Mouse (Mus musculus) monocyte, adult 2 months (primary cell): ENCODE measurements around the gene Cdyl.

ENCODE experiments used
- DNase-seq, 2 experiments: peaks; one replicate each; pipeline ENCODE4 v3.0.0; 2022; ENCODE audit warnings: low spot score in 2 of 2, low read depth in 1 of 2

The Cdyl gene

DNA sequence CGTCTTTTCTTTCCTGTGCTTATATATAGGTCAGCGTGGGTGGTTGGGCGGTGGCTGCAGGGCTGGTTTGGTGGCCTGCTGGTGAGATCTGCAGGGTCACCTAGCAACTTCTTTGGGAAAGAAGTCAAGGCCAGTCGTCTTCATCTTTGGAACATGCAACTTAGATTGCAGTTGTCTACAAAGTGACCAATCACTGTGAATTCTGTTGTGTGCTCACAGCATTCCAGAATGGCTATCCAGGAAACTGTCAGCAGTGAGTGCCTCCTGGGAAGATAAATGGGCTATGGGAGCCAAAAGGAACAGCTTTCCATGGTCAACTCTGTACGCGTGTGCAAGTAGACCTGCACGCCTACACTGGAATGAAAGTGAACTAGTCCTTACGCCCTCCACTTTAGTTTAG lies 26.6 kb downstream of the Cdyl start:
- no peak for DNase-seq

GRCm38 (mm10) chr13:35689560-35689959 lies 29.9 kb downstream of the Cdyl start:
- no peak for DNase-seq

GRCm38 (mm10) chr13:35717658-35718057 lies 58.0 kb downstream of the Cdyl start:
- no peak for DNase-seq

- DNase-seq = no peak
Observed at GRCm38 (mm10) chr13:35719581-35719980, 59.9 kb downstream of the Cdyl start.

GRCm38 (mm10) chr13:35723073-35723472 lies 63.4 kb downstream of the Cdyl start:
- no peak for DNase-seq

DNA sequence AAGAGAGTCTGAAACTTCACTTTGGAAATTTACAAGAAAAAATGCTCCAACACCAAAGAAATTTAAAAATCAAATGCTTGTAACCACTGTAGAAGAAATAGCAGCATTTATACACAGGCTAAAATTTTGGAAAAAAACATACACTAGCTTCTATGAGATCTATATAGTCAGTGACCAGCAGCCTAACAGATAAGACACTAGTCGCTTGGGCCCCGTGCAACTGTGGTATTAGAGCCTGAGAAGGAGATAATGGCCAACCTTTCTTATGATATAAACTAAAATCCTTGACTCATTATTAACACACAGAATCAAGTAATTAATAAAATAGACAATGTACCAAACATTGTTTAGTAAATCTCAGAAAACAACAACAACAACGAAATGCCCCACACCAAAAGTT lies 66.4 kb downstream of the Cdyl start:
- DNase-seq = no peak

DNA sequence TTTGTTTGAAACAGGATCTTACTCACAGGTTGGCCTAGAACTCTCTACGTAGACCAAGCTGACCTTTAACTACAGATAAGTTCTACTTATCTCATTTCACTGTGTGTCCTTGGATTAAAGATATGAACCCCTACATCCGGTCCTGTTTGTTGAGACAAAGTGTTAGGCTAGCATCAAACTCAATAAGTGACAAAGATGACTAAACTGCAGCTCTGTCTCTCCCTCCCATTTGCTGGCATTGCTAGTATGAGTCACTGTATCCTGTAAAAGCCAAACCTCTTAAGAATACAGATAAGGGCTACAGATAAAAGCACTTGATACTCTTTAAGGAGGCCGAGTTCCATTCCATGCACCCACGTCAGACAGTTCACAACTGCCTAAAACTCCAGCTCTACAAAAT lies 72.5 kb downstream of the Cdyl start:
- DNase-seq = no peak

DNA sequence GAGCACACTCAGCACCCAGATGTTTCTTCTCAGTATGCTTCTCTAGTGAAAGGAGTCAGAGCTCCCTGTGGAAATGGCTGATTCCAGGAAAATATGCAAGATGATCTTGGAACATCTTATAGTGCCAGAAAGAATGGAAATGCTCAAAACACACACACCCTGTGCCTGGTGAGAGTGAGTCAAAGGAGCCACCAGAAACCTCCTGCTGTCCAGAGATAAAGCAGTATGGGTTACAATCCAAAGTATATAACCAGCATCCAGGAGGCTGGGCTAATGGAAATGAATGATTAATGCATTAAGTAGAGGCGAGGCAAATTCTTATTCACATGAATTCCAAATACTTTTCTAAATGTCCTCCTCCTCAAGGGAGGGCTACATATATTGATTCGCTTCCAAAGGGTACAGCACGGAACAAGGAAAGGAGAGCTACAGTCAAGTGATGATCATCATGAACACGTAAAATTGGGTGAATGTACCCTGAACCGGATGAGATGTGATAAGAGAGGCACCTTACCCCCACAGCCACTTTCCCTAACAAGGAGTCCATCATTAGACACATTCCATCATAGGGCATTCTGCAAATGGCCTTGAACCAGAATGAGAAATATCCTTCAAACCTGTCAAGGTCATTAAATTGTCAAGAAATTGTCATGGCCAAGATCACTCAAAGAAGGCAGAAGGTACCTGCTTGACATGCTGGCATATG lies 73.4 kb downstream of the Cdyl start:
- no peak for DNase-seq

DNA sequence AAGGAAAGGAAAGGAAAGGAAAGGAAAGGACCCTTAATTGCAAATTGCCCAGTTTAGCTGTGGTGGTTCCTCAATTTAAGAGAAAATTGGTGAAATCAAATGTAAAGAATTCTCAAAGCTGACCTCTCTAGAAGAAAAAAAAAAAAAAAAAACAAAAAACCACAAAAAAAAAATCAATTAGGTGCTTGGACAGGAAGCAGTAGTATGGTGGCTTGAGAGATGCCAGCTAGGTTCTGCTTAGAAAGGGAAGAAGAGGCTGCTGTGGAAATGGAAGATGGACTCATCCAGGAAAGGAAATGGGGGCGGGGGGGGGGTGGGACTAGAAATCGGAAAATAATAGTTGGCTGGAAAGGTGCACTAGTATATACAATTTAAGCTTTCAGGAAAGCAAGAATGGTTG lies 77.9 kb downstream of the Cdyl start:
- DNase-seq = no peak

DNA sequence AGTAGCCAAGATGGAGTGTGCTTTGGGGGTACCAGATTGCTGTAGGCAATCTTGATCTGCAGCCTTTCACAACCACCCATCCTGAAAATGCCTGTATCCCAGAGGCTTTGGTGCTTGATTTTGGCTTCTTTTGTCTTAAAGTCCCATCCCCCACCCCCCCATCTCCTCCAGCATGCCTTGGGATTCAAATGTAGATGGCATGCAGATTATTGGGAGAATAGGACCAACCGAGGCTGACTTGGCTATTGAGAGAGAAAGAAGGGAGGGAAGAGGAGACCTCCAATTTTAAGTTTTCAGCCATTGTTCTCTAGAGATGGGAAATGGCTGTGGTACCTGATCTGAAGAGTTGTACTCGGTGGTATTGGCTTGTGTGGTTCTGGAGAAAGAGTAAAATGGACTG lies 78.6 kb downstream of the Cdyl start:
- no peak for DNase-seq

DNA sequence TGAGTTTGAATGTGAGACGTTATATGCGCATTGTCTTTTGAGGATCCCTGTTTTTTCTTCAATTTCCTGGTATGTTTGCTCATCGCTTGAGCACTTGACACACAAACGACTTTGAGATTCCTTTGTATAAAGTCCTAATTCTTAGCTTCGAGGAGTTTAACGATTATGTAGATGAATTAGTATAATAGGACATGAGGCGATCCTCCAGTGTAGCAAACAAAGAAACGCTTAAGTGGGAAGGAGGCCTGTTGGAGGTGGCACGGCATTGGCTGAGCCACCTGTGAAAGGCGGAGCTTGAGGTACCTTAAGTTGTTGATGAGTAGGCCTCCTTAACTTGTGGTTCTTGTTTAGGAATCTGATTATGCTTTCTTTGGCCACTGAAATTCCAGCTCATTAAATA lies 79.8 kb downstream of the Cdyl start:
- DNase-seq = no peak

GRCm38 (mm10) chr13:35740301-35741039 lies 80.8 kb downstream of the Cdyl start:
- peak; percentile 34 to 67 for DNase-seq

- DNase-seq = peak; percentile 74 to 82
Observed at GRCm38 (mm10) chr13:35741040-35741619, 81.5 kb downstream of the Cdyl start.

- DNase-seq = peak in 1 of 2 experiments; percentile 13
Observed at GRCm38 (mm10) chr13:35741620-35742421, 82.2 kb downstream of the Cdyl start.

GRCm38 (mm10) chr13:35742696-35743095 lies 83.1 kb downstream of the Cdyl start:
- no peak for DNase-seq

- DNase-seq = no peak
Observed at GRCm38 (mm10) chr13:35743196-35743595, 83.6 kb downstream of the Cdyl start.

GRCm38 (mm10) chr13:35749194-35749593 lies 89.6 kb downstream of the Cdyl start:
- DNase-seq = peak in 1 of 2 experiments; percentile 11

- no peak for DNase-seq
Observed at GRCm38 (mm10) chr13:35749680-35750079, 90.0 kb downstream of the Cdyl start.

- no peak for DNase-seq
Observed at GRCm38 (mm10) chr13:35752046-35752445, 92.4 kb downstream of the Cdyl start.

DNA sequence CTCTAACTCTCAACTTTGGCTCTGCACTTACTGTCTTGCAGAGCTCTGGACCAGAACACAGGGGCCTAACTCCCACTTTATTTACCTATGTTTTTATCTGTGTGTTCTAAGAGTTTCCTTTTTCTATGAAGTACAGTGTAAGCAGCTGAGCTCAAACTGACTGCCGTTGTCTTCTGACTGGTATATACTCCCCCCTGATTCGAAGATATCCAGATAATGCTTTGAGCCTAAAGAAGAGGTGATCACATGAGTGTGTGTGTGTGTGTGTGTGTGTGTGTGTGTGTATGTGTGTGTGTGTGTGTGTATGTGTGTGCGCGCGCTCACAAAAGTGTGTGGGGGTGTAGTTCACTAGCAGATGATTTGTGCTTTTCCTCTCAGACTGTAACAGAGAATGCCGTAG lies 95.4 kb downstream of the Cdyl start:
- DNase-seq = no peak

- no peak for DNase-seq
Observed at GRCm38 (mm10) chr13:35755655-35756283, 96.1 kb downstream of the Cdyl start.
